Mouse (Mus musculus): ENCODE measurements at regions not wholly inside any gene's neighbourhood (a gene's known extent, or its start where the extent isn't known, plus 50 kb on each side); places are given as distances from the start of the nearest gene placed in this dataset.

- TF ChIP-seq ZKSCAN1 (IDR thresholded peaks at IDR 0.05; ENCODE audit: borderline replicate concordance, low read depth, low read length) (no peak), CTCF (conservative IDR thresholded peaks at IDR 0.05 in 1 of 2, IDR thresholded peaks at IDR 0.05 in 1 of 2; ENCODE audit: low read depth in 2 of 2, low read length in 2 of 2) (no peak), KAT2A (IDR thresholded peaks at IDR 0.05; ENCODE audit: insufficient replicate concordance, low read length) (no peak), RCOR1 (conservative IDR thresholded peaks at IDR 0.05; ENCODE audit: low read depth, low read length) (no peak), NELFE (IDR thresholded peaks at IDR 0.05; ENCODE audit: low read depth, low read length) (no peak), ETS1 (conservative IDR thresholded peaks at IDR 0.05; ENCODE audit: low read depth, low read length) (no peak), ZNF384 (IDR thresholded peaks at IDR 0.05; ENCODE audit: low read depth, low read length) (no peak), MAX (IDR thresholded peaks at IDR 0.05; ENCODE audit: low read length) (no peak), POLR2A (IDR thresholded peaks at IDR 0.05; ENCODE audit: low read depth, low read length) (no peak), USF2 (conservative IDR thresholded peaks at IDR 0.05; ENCODE audit: low read depth, low read length) (no peak)
Observed at GRCm38 (mm10) chr12:58569056-58569455, 300.0 kb upstream of the Clec14a start.
